Mouse (Mus musculus) testis, adult 2 months (tissue): ENCODE results near the gene Kcnip1.

ENCODE experiments used
- CTCF ChIP-seq: fragments of 200-500 bp; IDR thresholded peaks from 2 replicates; pipeline ENCODE4 v1.5.1; 2012; ENCODE audit warnings: low read depth, mild to moderate bottlenecking, inconsistent platforms, low read length, moderate library complexity; ENCODE audit not compliant: control insufficient read depth, insufficient read depth, insufficient replicate concordance
- POLR2A ChIP-seq: fragments of 200-500 bp; IDR thresholded peaks from 2 replicates; pipeline ENCODE4 v1.6.1; 2012; ENCODE audit warnings: low read depth, mild to moderate bottlenecking, inconsistent platforms, low read length, moderate library complexity; ENCODE audit not compliant: control insufficient read depth

- TF ChIP-seq POLR2A = no peak
- TF ChIP-seq CTCF = no peak
Measured at GRCm38 (mm10) chr11:34012007-34012652, 19.2 kb upstream of the Kcnip1 start.
